Mouse (Mus musculus): Measurements from ENCODE around the gene Gnb1l. TPM values are rescaled to one million over a fixed set of nuclear protein-coding genes. Genes with fewer than 3 reads are reported as not detected.

The Gnb1l gene
- 13.3 and 14.4 TPM in 2 replicates for polyA plus RNA-seq (2015; fragmentation: Nextera tagmentation; extraction: Ambion mirVana)

DNA sequence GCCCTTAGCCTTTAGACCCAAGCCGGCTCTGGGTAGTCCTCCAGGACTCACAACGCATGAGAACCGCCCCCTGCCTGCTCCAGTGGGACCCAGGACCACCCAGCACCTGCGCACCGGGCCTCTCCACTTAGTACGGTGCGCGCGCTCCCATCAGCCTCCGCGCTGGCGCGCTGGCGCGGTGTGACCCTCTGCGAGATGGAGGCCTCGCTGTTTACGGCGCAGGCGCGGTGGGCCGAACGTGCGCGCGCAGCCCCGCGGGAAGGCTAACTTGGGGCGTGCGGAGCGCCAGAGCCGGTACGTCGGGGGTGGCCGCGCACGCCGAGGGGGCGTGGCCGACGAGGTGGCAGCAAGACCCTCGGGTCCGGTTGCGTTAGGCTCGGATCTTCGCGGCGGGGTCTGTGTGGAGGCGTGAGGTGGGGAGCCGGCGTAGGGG, at the start of gene Gnb1l, which contains the start of gene Rtl10:
Gnb1l (plus strand) TSS at position 156 of the 433 bp plus-strand sequence.
Rtl10 (plus strand) TSS at position 344 of the 433 bp plus-strand sequence.
- Histone ChIP-seq H3K9ac (ENCODE audit: low read depth, low read length) (peak within 1 kb of the TSS; percentile 87), H3K4me2 (ENCODE audit: low read depth, low read length) (peak within 1 kb of the TSS; percentile 71), H3K36me3 (ENCODE audit: control insufficient read depth, insufficient read depth, low read length) (0 out of 2 replicates have a peak, but pooled peaks cover 2% of the 10 kb centered on the region), H3K9me3 (ENCODE audit: control insufficient read depth, low read length) (no peaks in the 10 kb centered on the region), H3K27me3 (replicated peaks; ENCODE audit: control insufficient read depth, insufficient read depth, low read length) (no peaks in the 10 kb centered on the region), H3K27ac (ENCODE audit: low read length) (peak within 1 kb of the TSS; percentile 79), H3K4me1 (ENCODE audit: control insufficient read depth, insufficient read depth, low read length) (peaks cover 14% of the 10 kb centered on the region), H3K4me3 (ENCODE audit: low read length) (peak within 1 kb of the TSS; percentile 94)
- WGBS: 1% methylated on average over 51 of the region's 51 CpGs
- peak; percentile 98 for ATAC-seq

DNA sequence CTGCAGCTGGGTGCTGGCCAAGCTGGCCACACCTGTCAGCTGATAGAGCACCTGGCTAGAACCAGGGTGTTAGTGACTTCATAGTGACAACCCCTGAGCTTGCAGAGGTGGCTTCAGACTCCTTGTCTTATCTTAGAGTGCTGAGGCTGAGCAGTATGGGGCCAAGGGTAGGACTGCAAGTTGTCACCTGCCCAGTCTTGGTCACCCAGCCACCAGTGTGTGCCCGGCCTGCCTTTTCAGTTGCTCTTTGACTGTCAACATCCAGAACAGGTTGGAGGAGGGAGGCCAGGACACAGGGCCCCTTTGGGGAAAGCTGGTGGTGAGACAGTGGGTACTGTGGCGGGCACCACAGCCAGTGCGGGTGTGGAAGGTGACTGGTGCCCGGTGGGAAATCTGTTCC, 49.5 kb upstream of the Gnb1l start:
- H3K4me1 ChIP-seq (ENCODE audit: control insufficient read depth, insufficient read depth, low read length): peaks cover 7% of the 10 kb centered on the region
- no peak overlapping the region for H3K9ac ChIP-seq (ENCODE audit: low read depth, low read length)
- H3K36me3 ChIP-seq (ENCODE audit: control insufficient read depth, insufficient read depth, low read length): no peaks in the 10 kb centered on the region
- no peak overlapping the region for H3K27ac ChIP-seq (ENCODE audit: low read length)
- peak; percentile 56 for ATAC-seq
- H3K4me3 ChIP-seq (ENCODE audit: low read length): no peak overlapping the region
- H3K9me3 ChIP-seq (ENCODE audit: control insufficient read depth, low read length): no peaks in the 10 kb centered on the region
- H3K4me2 ChIP-seq (ENCODE audit: low read depth, low read length): no peak overlapping the region
- no peaks in the 10 kb centered on the region for H3K27me3 ChIP-seq (replicated peaks; ENCODE audit: control insufficient read depth, insufficient read depth, low read length)
- WGBS: 88% methylated on average over 4 of the region's 4 CpGs

DNA sequence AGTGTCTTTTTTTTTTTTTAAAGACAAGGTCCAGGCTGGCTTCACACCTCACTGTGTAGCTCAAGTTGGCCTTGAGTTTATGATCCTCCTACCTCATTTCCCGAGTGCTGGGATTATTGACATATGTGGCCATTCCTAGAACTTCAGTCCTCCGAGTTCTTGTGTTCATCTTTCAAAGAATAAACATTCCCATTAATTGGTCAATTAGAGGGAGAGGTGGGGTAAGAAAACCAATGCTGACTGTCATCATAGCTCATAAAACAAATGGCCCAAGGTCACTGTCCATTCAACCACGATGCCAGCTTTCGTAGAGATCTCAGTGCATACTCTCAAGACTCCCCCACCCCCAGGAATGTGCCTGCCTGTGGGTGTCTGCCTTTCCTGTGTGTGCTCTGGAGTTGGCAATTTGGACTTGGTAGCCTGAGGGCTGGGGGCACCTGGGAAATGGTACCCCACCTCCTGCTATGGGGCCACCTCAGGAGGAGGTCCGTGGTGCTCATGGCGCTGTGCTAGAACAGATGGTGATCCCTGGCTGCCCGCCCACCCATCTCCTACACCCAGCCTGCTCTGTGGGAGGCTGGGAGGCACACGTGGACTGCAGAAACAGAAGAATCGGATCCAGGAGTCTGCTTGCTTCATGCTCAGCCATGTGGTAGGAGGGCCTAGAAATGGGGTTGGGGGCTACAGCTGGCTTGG, 46.9 kb upstream of the Gnb1l start:
- no peak for ATAC-seq
- H3K27me3 ChIP-seq (replicated peaks; ENCODE audit: control insufficient read depth, insufficient read depth, low read length): no peaks in the 10 kb centered on the region
- peak overlapping the region; percentile 18; the same call in 1 of the 2 replicates for H3K9ac ChIP-seq (ENCODE audit: low read depth, low read length)
- peaks cover 7% of the 10 kb centered on the region for H3K4me1 ChIP-seq (ENCODE audit: control insufficient read depth, insufficient read depth, low read length)
- H3K27ac ChIP-seq (ENCODE audit: low read length): no peak overlapping the region
- no peak overlapping the region for H3K4me3 ChIP-seq (ENCODE audit: low read length)
- 51% methylated on average over 9 of the region's 9 CpGs for WGBS
- H3K4me2 ChIP-seq (ENCODE audit: low read depth, low read length): no peak overlapping the region
- H3K36me3 ChIP-seq (ENCODE audit: control insufficient read depth, insufficient read depth, low read length): no peaks in the 10 kb centered on the region
- H3K9me3 ChIP-seq (ENCODE audit: control insufficient read depth, low read length): no peaks in the 10 kb centered on the region

DNA sequence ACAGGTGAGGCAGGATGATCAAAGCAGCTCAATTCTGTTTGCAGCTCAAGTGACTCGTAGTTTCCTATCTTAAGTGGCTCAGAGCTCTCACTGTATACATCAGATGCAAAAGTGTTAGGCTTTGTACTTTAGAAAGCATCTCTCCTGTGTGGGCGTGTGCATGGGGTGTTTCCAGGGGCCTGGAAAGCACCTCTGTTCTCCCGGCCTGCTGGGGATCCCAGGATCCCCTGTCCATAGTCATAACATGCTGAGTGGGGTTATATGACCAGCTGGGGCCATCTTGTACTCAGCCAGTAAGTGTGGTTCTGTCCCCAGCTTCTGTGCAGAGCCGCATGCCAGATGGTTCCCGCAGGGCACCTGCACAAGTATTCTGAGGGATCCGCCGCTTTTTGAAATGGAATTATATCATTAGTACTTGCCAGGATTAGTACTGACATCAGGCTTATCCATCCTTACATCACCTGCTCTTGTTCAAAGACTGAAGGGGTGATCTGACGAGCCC, 46.1 kb upstream of the Gnb1l start:
- H3K4me2 ChIP-seq (ENCODE audit: low read depth, low read length): no peak overlapping the region
- WGBS: 79% methylated on average over 8 of the region's 8 CpGs
- no peaks in the 10 kb centered on the region for H3K36me3 ChIP-seq (ENCODE audit: control insufficient read depth, insufficient read depth, low read length)
- no peak overlapping the region for H3K27ac ChIP-seq (ENCODE audit: low read length)
- no peaks in the 10 kb centered on the region for H3K27me3 ChIP-seq (replicated peaks; ENCODE audit: control insufficient read depth, insufficient read depth, low read length)
- H3K4me3 ChIP-seq (ENCODE audit: low read length): no peak overlapping the region
- H3K4me1 ChIP-seq (ENCODE audit: control insufficient read depth, insufficient read depth, low read length): peaks cover 7% of the 10 kb centered on the region
- no peak for ATAC-seq
- H3K9ac ChIP-seq (ENCODE audit: low read depth, low read length): peak overlapping the region; percentile 18; the same call in 1 of the 2 replicates
- no peaks in the 10 kb centered on the region for H3K9me3 ChIP-seq (ENCODE audit: control insufficient read depth, low read length)

DNA sequence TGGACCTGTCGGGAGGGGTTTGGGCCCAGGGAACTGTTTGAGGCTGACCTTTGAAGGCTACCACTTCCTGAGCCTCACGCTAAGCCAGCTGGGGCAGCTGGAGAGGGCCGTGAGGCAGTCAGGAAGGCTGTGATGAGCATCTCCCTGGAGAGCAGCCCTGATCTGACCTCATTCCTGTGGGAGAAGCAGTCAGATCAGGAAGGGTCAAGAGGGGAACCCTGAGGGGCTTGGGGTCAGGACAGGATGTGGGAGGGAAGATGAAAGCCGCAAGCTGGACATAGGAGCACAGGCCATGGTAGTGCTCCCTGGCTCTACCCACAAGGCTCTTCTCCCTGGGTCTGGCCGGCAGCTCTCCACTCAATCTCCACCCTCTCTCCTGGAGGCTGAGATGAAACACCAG, 44.7 kb upstream of the Gnb1l start:
- no peak overlapping the region for H3K27ac ChIP-seq (ENCODE audit: low read length)
- no peaks in the 10 kb centered on the region for H3K36me3 ChIP-seq (ENCODE audit: control insufficient read depth, insufficient read depth, low read length)
- peaks cover 2% of the 10 kb centered on the region for H3K4me1 ChIP-seq (ENCODE audit: control insufficient read depth, insufficient read depth, low read length)
- no peaks in the 10 kb centered on the region for H3K27me3 ChIP-seq (replicated peaks; ENCODE audit: control insufficient read depth, insufficient read depth, low read length)
- no peaks in the 10 kb centered on the region for H3K9me3 ChIP-seq (ENCODE audit: control insufficient read depth, low read length)
- H3K9ac ChIP-seq (ENCODE audit: low read depth, low read length): no peak overlapping the region
- no peak overlapping the region for H3K4me3 ChIP-seq (ENCODE audit: low read length)
- H3K4me2 ChIP-seq (ENCODE audit: low read depth, low read length): no peak overlapping the region
- 63% methylated on average over 5 of the region's 5 CpGs for WGBS
- ATAC-seq: no peak

DNA sequence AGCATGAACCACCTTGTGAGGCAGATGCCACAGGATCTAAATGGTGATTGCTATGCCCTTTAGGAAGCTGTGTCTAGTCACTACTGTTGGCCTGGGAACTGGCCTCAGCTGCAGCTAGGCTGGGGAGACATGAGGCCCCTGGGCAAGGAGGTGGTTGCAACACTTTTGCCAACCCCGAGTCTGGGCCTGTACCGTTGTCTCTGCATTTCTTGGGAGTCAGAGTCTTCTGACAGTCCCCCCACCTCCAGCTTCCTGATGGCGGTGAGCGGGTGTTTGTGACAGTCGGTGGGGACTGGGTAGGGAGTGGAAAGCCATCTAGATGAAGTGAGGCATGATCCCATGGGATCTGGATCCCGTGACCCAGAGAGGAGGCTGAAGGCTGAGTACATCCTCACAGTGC, 43.1 kb upstream of the Gnb1l start:
- no peak for ATAC-seq
- Histone ChIP-seq H3K27ac (ENCODE audit: low read length) (no peak overlapping the region), H3K4me2 (ENCODE audit: low read depth, low read length) (no peak overlapping the region), H3K4me1 (ENCODE audit: control insufficient read depth, insufficient read depth, low read length) (peaks cover 17% of the 10 kb centered on the region), H3K36me3 (ENCODE audit: control insufficient read depth, insufficient read depth, low read length) (no peaks in the 10 kb centered on the region), H3K9ac (ENCODE audit: low read depth, low read length) (no peak overlapping the region), H3K9me3 (ENCODE audit: control insufficient read depth, low read length) (no peaks in the 10 kb centered on the region), H3K4me3 (ENCODE audit: low read length) (no peak overlapping the region), H3K27me3 (replicated peaks; ENCODE audit: control insufficient read depth, insufficient read depth, low read length) (no peaks in the 10 kb centered on the region)
- WGBS: 82% methylated on average over 6 of the region's 6 CpGs

DNA sequence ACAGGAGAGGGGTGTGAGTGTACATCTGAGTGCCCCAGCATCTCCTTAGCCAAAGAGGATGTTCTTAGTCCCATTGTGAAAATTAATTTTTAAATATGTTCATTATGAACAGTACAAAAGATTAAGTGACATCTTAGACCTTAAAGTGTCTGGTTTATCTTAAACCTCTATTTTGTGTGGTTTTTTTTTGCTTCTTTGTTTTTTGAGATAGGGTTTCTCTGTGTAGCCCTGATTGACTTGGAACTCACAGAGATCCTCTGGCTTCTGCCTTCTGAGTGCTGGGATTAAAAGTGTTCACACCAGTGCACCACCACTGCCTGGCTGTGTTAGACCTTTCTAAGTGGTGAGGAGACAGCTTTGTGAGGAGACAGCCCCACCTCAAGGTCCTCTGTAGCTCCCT, 39.9 kb upstream of the Gnb1l start:
- Histone ChIP-seq H3K4me2 (ENCODE audit: low read depth, low read length) (no peak overlapping the region), H3K4me1 (ENCODE audit: control insufficient read depth, insufficient read depth, low read length) (peaks cover 20% of the 10 kb centered on the region), H3K9me3 (ENCODE audit: control insufficient read depth, low read length) (no peaks in the 10 kb centered on the region), H3K27me3 (replicated peaks; ENCODE audit: control insufficient read depth, insufficient read depth, low read length) (no peaks in the 10 kb centered on the region), H3K27ac (ENCODE audit: low read length) (no peak overlapping the region), H3K36me3 (ENCODE audit: control insufficient read depth, insufficient read depth, low read length) (no peaks in the 10 kb centered on the region), H3K4me3 (ENCODE audit: low read length) (no peak overlapping the region), H3K9ac (ENCODE audit: low read depth, low read length) (no peak overlapping the region)
- no peak for ATAC-seq

DNA sequence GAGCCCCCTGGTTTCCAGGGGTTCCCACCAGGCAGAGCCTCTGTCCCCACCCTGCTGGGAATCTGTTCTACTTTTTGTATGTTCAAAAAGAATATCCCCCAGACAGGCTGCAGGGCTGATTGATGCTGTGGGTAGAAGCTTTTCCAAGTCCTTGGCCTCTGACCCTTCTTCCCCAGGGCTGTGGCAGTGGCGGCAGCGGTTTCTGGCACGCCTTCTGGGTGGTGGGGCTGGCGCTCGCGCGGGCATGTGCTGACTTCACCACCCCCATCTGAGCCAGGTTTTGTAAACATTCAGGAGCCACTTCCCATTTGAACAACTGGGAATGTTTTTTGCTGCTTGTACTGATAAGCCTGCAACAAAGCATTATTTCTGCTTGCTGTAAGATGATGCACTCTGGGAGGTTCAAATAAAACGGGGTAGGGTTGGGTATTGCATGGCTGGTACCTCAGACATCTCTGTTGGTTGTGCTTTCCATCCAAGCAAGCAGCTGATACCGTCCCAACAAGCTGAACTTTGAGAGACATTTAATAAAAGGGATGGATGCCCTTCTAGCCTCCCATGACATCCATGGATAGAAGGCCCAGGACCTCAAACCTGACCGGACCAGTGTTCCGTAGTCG, 39.1 kb upstream of the Gnb1l start:
- Histone ChIP-seq H3K27ac (ENCODE audit: low read length) (peak overlapping the region; percentile 49; the same call in 1 of the 2 replicates), H3K4me3 (ENCODE audit: low read length) (no peak overlapping the region), H3K9me3 (ENCODE audit: control insufficient read depth, low read length) (no peaks in the 10 kb centered on the region), H3K4me1 (ENCODE audit: control insufficient read depth, insufficient read depth, low read length) (peaks cover 20% of the 10 kb centered on the region), H3K4me2 (ENCODE audit: low read depth, low read length) (peak overlapping the region; percentile 30; the same call in 1 of the 2 replicates), H3K9ac (ENCODE audit: low read depth, low read length) (peak overlapping the region; percentile 54; the same call in 1 of the 2 replicates), H3K27me3 (replicated peaks; ENCODE audit: control insufficient read depth, insufficient read depth, low read length) (no peaks in the 10 kb centered on the region), H3K36me3 (ENCODE audit: control insufficient read depth, insufficient read depth, low read length) (no peaks in the 10 kb centered on the region)
- WGBS: 12% methylated on average over 12 of the region's 12 CpGs
- ATAC-seq: peak; percentile 42

DNA sequence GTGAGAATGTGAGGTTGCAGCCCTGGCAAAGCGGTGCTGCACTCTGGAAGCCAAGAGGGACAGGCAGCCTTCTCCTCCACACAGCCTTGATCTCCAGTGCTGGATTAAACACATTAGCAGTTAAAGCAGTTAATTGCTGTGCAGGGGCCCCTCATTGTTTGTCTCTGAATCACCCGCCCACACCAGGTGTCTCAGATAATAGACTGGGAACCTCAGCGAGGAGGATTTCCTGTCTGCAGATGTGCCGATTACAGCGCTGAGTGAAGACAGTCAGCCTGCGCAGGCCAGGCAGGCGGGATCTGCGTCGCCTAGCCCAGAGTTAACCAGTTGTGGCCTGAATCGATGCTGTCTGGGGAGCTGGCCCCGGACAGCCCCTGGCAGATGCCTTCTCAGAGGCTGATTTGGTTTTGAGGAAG, 38.5 kb upstream of the Gnb1l start:
- 6% methylated on average over 11 of the region's 11 CpGs for WGBS
- H3K4me3 ChIP-seq (ENCODE audit: low read length): no peak overlapping the region; the same call in 1 of the 2 replicates
- H3K27ac ChIP-seq (ENCODE audit: low read length): 0 out of 2 replicates have a peak overlapping the region, but pooled peaks have one; percentile 49
- H3K27me3 ChIP-seq (replicated peaks; ENCODE audit: control insufficient read depth, insufficient read depth, low read length): no peaks in the 10 kb centered on the region
- H3K4me1 ChIP-seq (ENCODE audit: control insufficient read depth, insufficient read depth, low read length): peaks cover 20% of the 10 kb centered on the region
- peak; percentile 87 for ATAC-seq
- peak overlapping the region; percentile 30; the same call in 1 of the 2 replicates for H3K4me2 ChIP-seq (ENCODE audit: low read depth, low read length)
- no peaks in the 10 kb centered on the region for H3K36me3 ChIP-seq (ENCODE audit: control insufficient read depth, insufficient read depth, low read length)
- H3K9me3 ChIP-seq (ENCODE audit: control insufficient read depth, low read length): no peaks in the 10 kb centered on the region
- peak overlapping the region; percentile 54 for H3K9ac ChIP-seq (ENCODE audit: low read depth, low read length)
